Mouse (Mus musculus): ENCODE data around the gene Akr1b10. TPM values are rescaled to one million over a fixed set of nuclear protein-coding genes. Genes with fewer than 3 reads are reported as not detected.

Akr1b10 gene
- total and polyA plus RNA-seq, 2 experiments from 2014 or later: 9.0 to 9.9 TPM

DNA sequence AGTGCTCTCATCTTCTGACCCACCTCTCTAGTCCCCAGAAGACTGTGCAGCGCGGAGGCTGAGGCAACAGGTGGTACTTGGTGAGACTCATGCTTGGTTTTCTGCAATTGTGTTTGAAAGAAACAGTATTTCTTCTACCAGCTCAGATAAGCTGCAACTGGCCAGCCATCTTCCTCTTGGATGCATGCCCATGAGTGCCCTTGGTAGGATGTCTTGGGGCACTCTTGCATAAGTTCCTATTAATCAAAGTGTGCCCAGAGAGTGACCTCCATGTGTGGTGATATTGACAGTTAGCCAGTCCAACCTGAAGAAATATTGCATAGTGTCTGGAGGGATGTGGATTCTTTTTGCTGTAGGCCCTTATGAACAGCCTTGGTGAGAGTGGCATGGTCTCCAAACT lies 32.5 kb downstream of the Akr1b10 start:
- Histone ChIP-seq H3K4me2 (ENCODE audit: low read depth) (no peak overlapping the region), H3K36me3 (ENCODE audit: insufficient read depth) (no peaks in the 10 kb centered on the region), H3K9ac (no peak overlapping the region), H3K4me3 (ENCODE audit: low read depth, low read length) (no peak overlapping the region), H3K27ac (ENCODE audit: low read depth, low read length) (no peak overlapping the region), H3K9me3 (ENCODE audit: low read length) (no peaks in the 10 kb centered on the region), H3K4me1 (ENCODE audit: insufficient read depth) (no peaks in the 10 kb centered on the region), H3K27me3 (ENCODE audit: insufficient read depth, low read length) (no peaks in the 10 kb centered on the region)
- no peak for ATAC-seq
- no peak for DNase-seq
- WGBS: 100% methylated on average over 2 of the region's 2 CpGs
- no peak for TF ChIP-seq CTCF (IDR thresholded peaks at IDR 0.05; ENCODE audit: low read depth)

DNA sequence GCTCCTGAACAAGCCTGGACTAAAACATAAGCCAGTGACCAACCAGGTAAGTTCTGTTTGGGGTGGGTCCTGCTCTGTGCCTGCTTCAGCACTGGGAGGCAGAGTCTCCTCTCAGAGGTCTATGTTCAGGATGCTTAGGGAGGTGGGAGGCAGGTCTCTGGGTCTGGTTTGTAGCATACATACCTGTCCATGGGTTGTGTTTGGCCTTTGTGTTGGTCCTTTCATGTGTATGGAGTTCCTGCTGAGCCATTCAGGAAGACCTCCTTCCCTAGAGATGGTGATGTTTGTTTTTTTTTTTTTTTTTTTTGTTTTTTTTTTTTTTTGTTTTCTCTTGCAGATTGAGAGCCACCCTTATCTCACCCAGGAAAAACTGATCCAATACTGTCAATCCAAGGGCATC lies 35.1 kb downstream of the Akr1b10 start:
- no peak overlapping the region for H3K9ac ChIP-seq
- ATAC-seq (no peak), DNase-seq (no peak)
- no peaks in the 10 kb centered on the region for H3K4me1 ChIP-seq (ENCODE audit: insufficient read depth)
- no peak overlapping the region for H3K27ac ChIP-seq (ENCODE audit: low read depth, low read length)
- no peak overlapping the region for H3K4me2 ChIP-seq (ENCODE audit: low read depth)
- no peak for TF ChIP-seq CTCF (IDR thresholded peaks at IDR 0.05; ENCODE audit: low read depth)
- H3K9me3 ChIP-seq (ENCODE audit: low read length): no peaks in the 10 kb centered on the region
- no peaks in the 10 kb centered on the region for H3K27me3 ChIP-seq (ENCODE audit: insufficient read depth, low read length)
- H3K4me3 ChIP-seq (ENCODE audit: low read depth, low read length): no peak overlapping the region
- no peaks in the 10 kb centered on the region for H3K36me3 ChIP-seq (ENCODE audit: insufficient read depth)

DNA sequence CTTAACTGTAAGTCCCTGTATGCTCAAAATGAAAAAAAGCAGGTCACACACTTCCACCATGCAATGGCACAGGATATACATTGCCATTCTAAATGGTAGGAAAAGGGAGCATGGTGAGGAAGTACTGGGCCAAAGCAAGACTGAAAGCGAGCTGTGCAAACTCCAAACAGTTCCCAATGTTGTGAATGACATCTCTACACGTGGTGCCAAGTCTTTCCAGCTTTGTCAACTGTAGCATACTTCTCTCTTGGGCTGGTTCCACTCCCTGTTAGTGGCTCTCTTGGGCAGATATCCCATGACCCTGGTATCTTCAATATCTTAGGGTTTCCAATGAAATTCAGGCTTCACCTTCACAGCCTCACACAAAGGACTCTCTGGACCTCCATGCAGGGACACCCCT lies 55.0 kb downstream of the Akr1b10 start:
- TF ChIP-seq CTCF (IDR thresholded peaks at IDR 0.05; ENCODE audit: low read depth): no peak
- ATAC-seq: no peak
- Histone ChIP-seq H3K9me3 (ENCODE audit: low read length) (no peaks in the 10 kb centered on the region), H3K4me3 (ENCODE audit: low read depth, low read length) (no peak overlapping the region), H3K9ac (no peak overlapping the region), H3K27me3 (ENCODE audit: insufficient read depth, low read length) (no peaks in the 10 kb centered on the region), H3K27ac (ENCODE audit: low read depth, low read length) (no peak overlapping the region), H3K4me1 (ENCODE audit: insufficient read depth) (no peaks in the 10 kb centered on the region), H3K4me2 (ENCODE audit: low read depth) (no peak overlapping the region), H3K36me3 (ENCODE audit: insufficient read depth) (no peaks in the 10 kb centered on the region)
- WGBS: 53% methylated on average over 2 of the region's 2 CpGs
- no peak for DNase-seq

DNA sequence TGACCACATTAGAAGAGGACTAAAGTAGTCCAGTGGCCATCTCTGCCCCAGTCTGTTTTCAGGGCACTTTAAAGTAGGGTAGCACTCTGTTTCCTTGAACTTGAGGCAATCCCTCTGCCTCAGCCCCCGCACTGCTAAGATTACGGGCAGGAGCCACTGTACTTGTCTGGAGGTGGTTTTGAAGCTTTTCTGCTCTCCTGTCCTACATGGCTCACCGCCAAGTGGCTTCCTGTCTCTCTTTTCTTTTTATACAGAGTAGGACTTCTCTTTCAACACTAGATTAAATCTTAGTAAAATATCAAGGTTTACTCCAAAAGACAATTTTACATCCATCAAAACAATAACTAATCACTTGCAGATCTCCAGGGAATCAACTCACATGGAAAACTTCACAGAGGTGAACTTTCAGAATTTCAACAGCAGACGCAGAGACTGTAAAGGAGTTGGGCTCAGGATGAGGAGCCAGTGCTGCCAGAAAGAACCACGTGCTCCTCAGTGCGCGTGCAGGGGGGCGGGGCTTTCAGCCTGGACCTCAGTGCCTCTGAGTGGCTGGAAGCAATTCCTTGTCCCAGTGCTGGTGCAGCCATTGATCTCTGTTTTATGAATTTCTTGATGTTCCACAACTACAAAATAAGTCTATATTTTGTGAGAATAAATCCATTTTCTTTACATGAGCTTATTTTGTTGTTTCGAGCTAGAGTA lies 57.7 kb downstream of the Akr1b10 start:
- Histone ChIP-seq H3K27ac (ENCODE audit: low read depth, low read length) (no peak overlapping the region), H3K9me3 (ENCODE audit: low read length) (no peaks in the 10 kb centered on the region), H3K27me3 (ENCODE audit: insufficient read depth, low read length) (no peaks in the 10 kb centered on the region), H3K4me3 (ENCODE audit: low read depth, low read length) (no peak overlapping the region), H3K36me3 (ENCODE audit: insufficient read depth) (no peaks in the 10 kb centered on the region), H3K4me1 (ENCODE audit: insufficient read depth) (no peaks in the 10 kb centered on the region), H3K4me2 (ENCODE audit: low read depth) (no peak overlapping the region), H3K9ac (no peak overlapping the region)
- ATAC-seq: no peak
- DNase-seq: no peak
- 70% methylated on average over 9 of the region's 9 CpGs for WGBS
- TF ChIP-seq CTCF (IDR thresholded peaks at IDR 0.05; ENCODE audit: low read depth): no peak

DNA sequence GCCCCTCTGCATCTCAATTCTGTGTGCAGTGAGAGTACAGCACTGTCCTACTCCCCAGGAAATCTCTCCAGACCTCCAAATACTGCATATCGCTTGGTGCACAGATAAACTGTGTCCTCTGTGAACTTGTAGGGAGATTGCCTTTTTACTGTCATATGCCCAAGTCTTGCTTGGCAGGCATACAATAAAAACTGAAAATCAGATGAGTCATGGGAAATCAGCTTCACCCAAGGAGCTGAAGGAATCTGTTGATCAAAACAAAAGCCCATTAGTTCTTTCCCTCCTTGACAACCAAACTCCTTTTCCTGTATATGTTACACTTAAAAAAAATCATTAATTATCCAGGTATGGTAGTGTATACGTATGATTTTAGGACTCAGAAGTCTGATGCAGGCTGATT lies 59.8 kb downstream of the Akr1b10 start:
- 81% methylated on average over 2 of the region's 2 CpGs for WGBS

More for the DNA sequence above, 59.8 kb downstream of the Akr1b10 start:
- Histone ChIP-seq H3K4me3 (ENCODE audit: low read depth, low read length) (no peak overlapping the region), H3K4me1 (ENCODE audit: insufficient read depth) (no peaks in the 10 kb centered on the region), H3K27ac (ENCODE audit: low read depth, low read length) (no peak overlapping the region), H3K36me3 (ENCODE audit: insufficient read depth) (no peaks in the 10 kb centered on the region), H3K9ac (no peak overlapping the region), H3K27me3 (ENCODE audit: insufficient read depth, low read length) (no peaks in the 10 kb centered on the region), H3K9me3 (ENCODE audit: low read length) (no peaks in the 10 kb centered on the region), H3K4me2 (ENCODE audit: low read depth) (no peak overlapping the region)
- ATAC-seq: no peak
- no peak for TF ChIP-seq CTCF (IDR thresholded peaks at IDR 0.05; ENCODE audit: low read depth)
- no peak for DNase-seq

Other genes starting within 250 kb of the Akr1b10 start
- gene Slc35b4, start 207.1 kb upstream of the Akr1b10 start, total RNA-seq (2014; rRNA removed): 24.0 and 26.2 TPM in 2 replicates
- gene Slc35b4, start 207.1 kb upstream of the Akr1b10 start, polyA plus RNA-seq (2015; fragmentation: Nextera tagmentation; extraction: Ambion mirVana): 23.8 and 34.7 TPM in 2 replicates
- gene Akr1b3, start 66.7 kb upstream of the Akr1b10 start, total RNA-seq (2014; rRNA removed): 78.5 and 88.6 TPM in 2 replicates
- 98.3 and 117 TPM in 2 replicates for gene Akr1b3, start 66.7 kb upstream of the Akr1b10 start, polyA plus RNA-seq (2015; fragmentation: Nextera tagmentation; extraction: Ambion mirVana)
- 1.1 and 3.6 TPM in 2 replicates for gene Akr1b8, start 30.1 kb upstream of the Akr1b10 start, total RNA-seq (2014; rRNA removed)
- 1.7 and 2.5 TPM in 2 replicates for gene Akr1b8, start 30.1 kb upstream of the Akr1b10 start, polyA plus RNA-seq (2015; fragmentation: Nextera tagmentation; extraction: Ambion mirVana)
- not detected in 2 replicates for gene Akr1b7, start 28.1 kb downstream of the Akr1b10 start, total RNA-seq (2014; rRNA removed)
- 0.19 TPM in 1 of 2 replicates, not detected in the other for gene Akr1b7, start 28.1 kb downstream of the Akr1b10 start, polyA plus RNA-seq (2015; fragmentation: Nextera tagmentation; extraction: Ambion mirVana)
- 49.6 and 49.9 TPM in 2 replicates for gene Bpgm, start 92.0 kb downstream of the Akr1b10 start, total RNA-seq (2014; rRNA removed)
- gene Bpgm, start 92.0 kb downstream of the Akr1b10 start, polyA plus RNA-seq (2015; fragmentation: Nextera tagmentation; extraction: Ambion mirVana): 70.3 and 72.6 TPM in 2 replicates
- 19.6 and 28.5 TPM in 2 replicates for gene Cald1, start 214.3 kb downstream of the Akr1b10 start, total RNA-seq (2014; rRNA removed)
- 32.5 and 40.8 TPM in 2 replicates for gene Cald1, start 214.3 kb downstream of the Akr1b10 start, polyA plus RNA-seq (2015; fragmentation: Nextera tagmentation; extraction: Ambion mirVana)